Mouse (Mus musculus): ENCODE measurements around the gene Adprhl2. TPM values are rescaled to one million over a fixed set of nuclear protein-coding genes. Genes with fewer than 3 reads are reported as not detected.

The Adprhl2 gene
- polyA plus RNA-seq, 1 experiment from 2014 or later, result 59.0 TPM

DNA sequence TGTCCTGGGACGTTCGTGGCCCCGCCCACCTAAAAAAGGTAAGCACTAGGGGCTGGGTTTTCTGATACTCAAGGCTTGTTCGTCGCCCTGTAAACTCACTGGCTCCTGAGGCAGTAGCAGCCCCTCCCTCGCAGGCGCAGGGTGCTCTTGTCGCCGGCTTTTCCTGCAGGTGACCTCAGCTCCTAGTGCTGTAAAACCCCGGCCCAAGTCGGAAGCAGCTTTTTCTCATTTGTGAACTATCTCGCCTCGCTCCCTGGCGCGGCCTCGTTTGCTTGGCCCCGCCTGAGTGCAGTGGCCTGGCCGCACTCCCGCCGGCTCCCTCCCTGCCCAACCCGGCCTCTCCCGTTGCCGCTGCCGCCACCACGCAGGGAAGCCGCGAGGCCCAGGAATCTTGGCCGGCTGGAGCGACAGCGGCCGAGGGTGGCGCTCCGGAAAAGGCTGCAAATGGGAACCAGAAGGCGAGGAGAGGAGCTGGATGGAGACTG lies 24.8 kb downstream of the Adprhl2 start:
- H3K9ac ChIP-seq (ENCODE audit: low read depth, low read length), result peak overlapping the region; percentile 60
- peak; percentile 76 for ATAC-seq
- WGBS, result under 1% methylated on average over 34 of the region's 34 CpGs

DNA sequence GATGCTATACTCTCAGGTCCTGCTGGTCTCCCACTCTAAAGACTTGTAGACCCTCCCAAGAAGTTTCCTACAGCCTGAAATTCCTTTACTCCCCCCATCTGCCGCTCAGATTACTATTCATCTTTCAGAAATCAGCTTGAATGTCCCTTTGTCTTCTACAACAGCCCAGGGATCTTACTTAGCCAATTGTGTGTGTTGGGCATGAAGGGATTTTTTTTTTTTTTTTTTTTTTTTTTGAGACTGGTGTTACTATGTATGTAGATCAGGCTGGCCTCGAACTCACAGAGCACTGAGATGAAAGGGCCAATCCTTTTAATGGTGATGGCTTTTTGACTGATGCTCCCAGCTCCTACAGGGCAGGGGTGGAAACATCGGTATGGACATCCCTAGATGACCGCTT lies 25.6 kb downstream of the Adprhl2 start:
- WGBS, result 46% methylated on average over 4 of the region's 4 CpGs
- Histone ChIP-seq H3K27me3 (replicated peaks; ENCODE audit: control insufficient read depth, insufficient read depth, low read length) (peaks cover 22% of the 10 kb centered on the region), H3K4me2 (ENCODE audit: low read depth, low read length) (no peak overlapping the region), H3K27ac (ENCODE audit: low read length) (no peak overlapping the region), H3K36me3 (ENCODE audit: control insufficient read depth, insufficient read depth, low read length) (no peaks in the 10 kb centered on the region), H3K4me1 (ENCODE audit: control insufficient read depth, insufficient read depth, low read length) (peaks cover 21% of the 10 kb centered on the region), H3K9me3 (ENCODE audit: control insufficient read depth, low read length) (no peaks in the 10 kb centered on the region), H3K4me3 (ENCODE audit: low read length) (no peak overlapping the region), H3K9ac (ENCODE audit: low read depth, low read length) (no peak overlapping the region)
- ATAC-seq, result no peak

More for the DNA sequence above, 24.8 kb downstream of the Adprhl2 start:
- H3K4me1 ChIP-seq (ENCODE audit: control insufficient read depth, insufficient read depth, low read length), result peaks cover 27% of the 10 kb centered on the region
- no peak overlapping the region; the same call in 1 of the 2 replicates for H3K27ac ChIP-seq (ENCODE audit: low read length)
- H3K36me3 ChIP-seq (ENCODE audit: control insufficient read depth, insufficient read depth, low read length), result no peaks in the 10 kb centered on the region
- H3K4me3 ChIP-seq (ENCODE audit: low read length), result peak overlapping the region; percentile 38
- no peaks in the 10 kb centered on the region for H3K9me3 ChIP-seq (ENCODE audit: control insufficient read depth, low read length)
- H3K4me2 ChIP-seq (ENCODE audit: low read depth, low read length), result peak overlapping the region; percentile 61
- peaks cover 29% of the 10 kb centered on the region for H3K27me3 ChIP-seq (replicated peaks; ENCODE audit: control insufficient read depth, insufficient read depth, low read length)

DNA sequence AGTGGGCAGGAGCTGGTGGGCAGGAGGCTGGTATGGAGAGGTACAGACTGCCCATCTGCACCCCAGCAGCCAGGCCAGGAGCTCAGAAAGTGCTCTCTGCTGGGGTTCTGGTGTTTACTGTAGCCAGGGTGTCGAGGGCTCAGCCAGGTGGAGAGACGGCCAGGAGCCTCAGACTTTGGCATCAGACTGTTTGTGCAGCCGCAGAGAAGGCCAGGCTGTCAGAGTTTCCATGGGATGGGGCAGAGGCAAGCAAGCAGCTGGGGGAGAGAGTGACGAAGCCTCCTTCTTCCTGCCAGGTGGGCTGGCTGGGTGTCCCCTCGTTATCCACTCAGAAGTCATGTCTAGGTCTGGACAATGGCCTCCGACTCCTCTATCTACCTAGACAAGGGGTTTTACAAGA lies 26.4 kb downstream of the Adprhl2 start:
- Histone ChIP-seq H3K4me1 (ENCODE audit: control insufficient read depth, insufficient read depth, low read length) (peaks cover 13% of the 10 kb centered on the region), H3K9me3 (ENCODE audit: control insufficient read depth, low read length) (no peaks in the 10 kb centered on the region), H3K4me3 (ENCODE audit: low read length) (no peak overlapping the region), H3K4me2 (ENCODE audit: low read depth, low read length) (no peak overlapping the region), H3K36me3 (ENCODE audit: control insufficient read depth, insufficient read depth, low read length) (no peaks in the 10 kb centered on the region), H3K27me3 (replicated peaks; ENCODE audit: control insufficient read depth, insufficient read depth, low read length) (peaks cover 14% of the 10 kb centered on the region), H3K27ac (ENCODE audit: low read length) (no peak overlapping the region), H3K9ac (ENCODE audit: low read depth, low read length) (no peak overlapping the region)
- ATAC-seq, result no peak
- 62% methylated on average over 6 of the region's 6 CpGs for WGBS

DNA sequence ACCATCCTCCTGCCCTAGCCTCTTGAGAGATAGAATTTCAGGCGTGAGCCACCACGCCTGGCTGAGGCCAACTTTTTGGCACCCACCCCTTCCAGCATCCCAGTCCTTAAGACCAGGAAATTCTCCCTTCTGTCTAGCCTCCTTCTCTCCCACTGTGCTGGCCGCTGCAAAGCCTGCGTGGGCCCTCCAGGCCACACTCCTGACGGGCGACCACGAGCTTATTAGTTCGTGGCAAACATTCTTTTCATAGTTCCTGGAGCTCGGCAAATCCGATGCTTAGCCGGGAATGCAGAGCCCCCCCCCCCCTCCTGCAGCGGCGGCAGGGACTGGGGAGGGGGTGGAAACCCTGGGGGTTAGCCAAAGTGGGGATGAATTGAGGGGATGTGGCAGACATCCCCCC lies 30.3 kb downstream of the Adprhl2 start:
- ATAC-seq, result no peak
- 22% methylated on average over 13 of the region's 13 CpGs for WGBS
- H3K4me2 ChIP-seq (ENCODE audit: low read depth, low read length), result no peak overlapping the region
- H3K27ac ChIP-seq (ENCODE audit: low read length), result no peak overlapping the region
- H3K27me3 ChIP-seq (replicated peaks; ENCODE audit: control insufficient read depth, insufficient read depth, low read length), result peaks cover 38% of the 10 kb centered on the region
- H3K9me3 ChIP-seq (ENCODE audit: control insufficient read depth, low read length), result no peaks in the 10 kb centered on the region
- no peak overlapping the region for H3K9ac ChIP-seq (ENCODE audit: low read depth, low read length)
- H3K4me1 ChIP-seq (ENCODE audit: control insufficient read depth, insufficient read depth, low read length), result peaks cover 6% of the 10 kb centered on the region
- H3K36me3 ChIP-seq (ENCODE audit: control insufficient read depth, insufficient read depth, low read length), result no peaks in the 10 kb centered on the region
- H3K4me3 ChIP-seq (ENCODE audit: low read length), result no peak overlapping the region

DNA sequence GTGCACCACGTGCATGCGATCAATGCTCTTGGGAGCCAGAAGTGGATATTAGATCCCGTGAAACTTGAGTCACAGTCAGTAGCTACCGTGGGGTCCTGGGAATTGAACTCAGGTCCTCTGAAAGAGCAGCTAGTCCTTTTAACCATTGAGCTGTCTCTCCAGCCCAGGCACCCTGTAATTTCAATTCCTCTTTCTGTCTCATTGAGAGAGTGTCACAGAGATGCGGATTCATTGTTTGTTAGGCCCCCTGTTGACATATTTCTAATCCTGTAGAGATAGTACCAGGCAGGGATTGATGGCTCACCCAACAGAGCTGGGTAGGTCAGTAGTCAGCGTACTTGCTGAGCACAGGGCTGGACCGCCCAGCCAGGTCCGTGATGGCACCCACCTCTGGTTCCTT lies 31.2 kb downstream of the Adprhl2 start:
- no peaks in the 10 kb centered on the region for H3K9me3 ChIP-seq (ENCODE audit: control insufficient read depth, low read length)
- H3K4me2 ChIP-seq (ENCODE audit: low read depth, low read length), result no peak overlapping the region
- ATAC-seq, result no peak
- WGBS, result 85% methylated on average over 8 of the region's 8 CpGs
- H3K36me3 ChIP-seq (ENCODE audit: control insufficient read depth, insufficient read depth, low read length), result no peaks in the 10 kb centered on the region
- H3K9ac ChIP-seq (ENCODE audit: low read depth, low read length), result no peak overlapping the region
- H3K27ac ChIP-seq (ENCODE audit: low read length), result no peak overlapping the region
- H3K4me3 ChIP-seq (ENCODE audit: low read length), result no peak overlapping the region
- peaks cover 39% of the 10 kb centered on the region for H3K27me3 ChIP-seq (replicated peaks; ENCODE audit: control insufficient read depth, insufficient read depth, low read length)
- peaks cover 7% of the 10 kb centered on the region; the same call in 1 of the 2 replicates for H3K4me1 ChIP-seq (ENCODE audit: control insufficient read depth, insufficient read depth, low read length)

DNA sequence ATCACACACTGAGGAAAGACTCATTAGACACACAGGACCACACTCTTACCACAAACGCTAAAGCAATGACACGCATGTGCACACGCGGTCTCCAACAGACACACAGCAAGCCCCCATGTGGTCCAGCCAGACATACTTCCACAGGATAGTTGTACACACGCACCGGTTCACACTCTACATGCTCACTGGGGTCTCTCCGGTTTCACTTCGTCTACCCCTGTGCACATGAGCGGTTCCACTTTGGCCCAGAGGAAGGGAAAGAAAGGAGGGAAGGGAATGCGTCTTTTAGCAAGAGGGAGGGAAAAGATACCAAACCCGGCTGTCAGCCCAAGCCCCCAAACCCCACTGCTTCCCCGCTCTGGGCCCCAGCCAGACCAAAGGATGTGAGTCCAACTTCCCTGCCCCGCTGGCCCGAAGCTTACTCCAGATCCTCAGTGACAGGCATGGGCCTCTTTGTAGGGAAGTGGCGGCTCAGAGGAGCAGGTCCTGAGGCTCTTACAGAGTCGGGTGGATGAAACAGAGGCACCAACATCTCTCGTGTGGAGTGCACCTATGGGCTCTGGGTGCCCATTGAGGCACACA lies 33.3 kb downstream of the Adprhl2 start:
- 0 out of 2 replicates have a peak overlapping the region, but pooled peaks have one; percentile 14 for H3K9ac ChIP-seq (ENCODE audit: low read depth, low read length)
- H3K27me3 ChIP-seq (replicated peaks; ENCODE audit: control insufficient read depth, insufficient read depth, low read length), result peaks cover 35% of the 10 kb centered on the region
- H3K4me2 ChIP-seq (ENCODE audit: low read depth, low read length), result 0 out of 2 replicates have a peak overlapping the region, but pooled peaks have one; percentile 4
- 41% methylated on average over 17 of the region's 17 CpGs for WGBS
- no peak overlapping the region for H3K27ac ChIP-seq (ENCODE audit: low read length)
- no peaks in the 10 kb centered on the region for H3K9me3 ChIP-seq (ENCODE audit: control insufficient read depth, low read length)
- ATAC-seq, result no peak
- no peaks in the 10 kb centered on the region for H3K36me3 ChIP-seq (ENCODE audit: control insufficient read depth, insufficient read depth, low read length)
- H3K4me1 ChIP-seq (ENCODE audit: control insufficient read depth, insufficient read depth, low read length), result peaks cover 7% of the 10 kb centered on the region; the same call in 1 of the 2 replicates
- no peak overlapping the region; the same call in 1 of the 2 replicates for H3K4me3 ChIP-seq (ENCODE audit: low read length)

DNA sequence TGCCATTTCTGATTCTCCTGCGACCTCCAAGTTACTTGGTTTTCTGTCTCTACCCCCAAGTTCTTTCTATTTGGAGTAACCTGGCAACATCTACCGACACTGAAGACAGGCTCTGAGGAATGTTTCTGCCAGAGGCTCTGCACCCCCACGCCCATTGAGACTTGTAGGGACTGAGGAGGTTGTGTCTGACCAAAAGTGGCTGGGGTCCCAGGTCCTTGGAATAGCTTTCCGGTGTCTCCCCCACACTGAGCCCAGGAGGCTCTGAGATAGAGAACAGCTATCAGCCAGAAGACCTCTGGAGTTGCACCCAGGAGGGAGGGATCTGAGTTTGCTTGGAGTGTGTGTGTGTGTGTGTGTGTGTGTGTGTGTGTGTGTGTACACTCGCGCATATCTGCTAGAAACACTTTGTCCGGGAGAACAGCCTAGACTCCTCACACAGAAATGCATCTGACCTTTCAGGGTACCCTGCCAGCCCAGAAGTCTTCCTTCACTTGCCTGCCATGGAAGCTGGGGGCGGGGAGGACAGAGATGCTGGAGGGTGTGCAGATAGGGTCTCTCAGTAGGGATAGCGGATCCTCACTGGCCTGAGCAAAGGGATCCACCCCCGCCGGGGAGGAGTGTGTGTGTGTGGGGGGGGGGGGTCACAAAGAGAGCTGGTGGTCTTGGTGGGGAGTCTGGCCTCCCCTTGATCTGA lies 34.1 kb downstream of the Adprhl2 start:
- Histone ChIP-seq H3K9ac (ENCODE audit: low read depth, low read length) (no peak overlapping the region), H3K4me3 (ENCODE audit: low read length) (no peak overlapping the region), H3K9me3 (ENCODE audit: control insufficient read depth, low read length) (no peaks in the 10 kb centered on the region), H3K36me3 (ENCODE audit: control insufficient read depth, insufficient read depth, low read length) (no peaks in the 10 kb centered on the region), H3K4me1 (ENCODE audit: control insufficient read depth, insufficient read depth, low read length) (peaks cover 7% of the 10 kb centered on the region; the same call in 1 of the 2 replicates), H3K27ac (ENCODE audit: low read length) (no peak overlapping the region), H3K27me3 (replicated peaks; ENCODE audit: control insufficient read depth, insufficient read depth, low read length) (peaks cover 35% of the 10 kb centered on the region), H3K4me2 (ENCODE audit: low read depth, low read length) (0 out of 2 replicates have a peak overlapping the region, but pooled peaks have one; percentile 86)
- 29% methylated on average over 11 of the region's 11 CpGs for WGBS
- peak; percentile 22; the same call in 1 of the 2 replicates for ATAC-seq

DNA sequence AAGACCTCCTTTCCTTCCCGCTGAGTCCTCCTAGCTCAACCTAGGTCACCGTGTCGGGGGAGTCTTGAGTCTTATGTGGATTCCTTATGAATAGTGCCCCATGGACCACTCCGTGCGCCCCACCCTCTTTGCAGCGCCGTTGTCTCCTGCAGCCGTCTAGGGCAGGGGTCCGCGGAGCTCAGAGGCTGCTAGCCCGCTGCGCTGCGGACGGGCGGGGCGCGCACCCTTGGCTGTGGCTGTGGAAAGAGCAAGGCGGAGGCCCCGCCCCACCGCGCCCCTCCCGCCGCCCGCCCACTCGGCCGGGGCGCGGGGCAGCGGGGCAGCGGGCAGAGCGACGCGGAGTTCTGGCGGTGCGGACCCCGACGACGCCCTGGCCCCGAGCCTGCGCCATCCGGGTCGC lies 35.0 kb downstream of the Adprhl2 start, which contains the start of gene Col8a2:
Gene Col8a2, plus strand, starts transcription at position 302 of the 400 bp plus-strand sequence.
- WGBS, result 3% methylated on average over 37 of the region's 42 CpGs

DNA sequence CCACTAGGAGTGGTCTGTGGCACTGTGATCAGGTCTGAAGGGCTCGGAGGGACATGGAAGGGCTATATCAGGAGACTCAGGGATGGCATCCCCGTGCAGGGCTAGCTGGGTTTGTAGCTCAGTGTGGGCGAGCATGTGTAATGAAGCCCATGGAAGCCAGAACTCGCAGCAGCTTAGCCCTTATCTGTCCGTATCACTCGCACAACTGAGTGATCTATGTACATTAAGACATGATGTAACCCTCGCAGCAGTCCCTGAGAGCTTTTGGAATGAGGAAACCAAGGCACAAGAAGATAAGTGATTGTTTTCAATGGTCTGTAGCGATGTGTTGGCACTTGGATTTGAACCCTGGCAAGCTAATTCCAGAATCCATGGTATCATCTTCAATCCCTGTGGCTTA lies 37.9 kb downstream of the Adprhl2 start:
- no peak for ATAC-seq
- Histone ChIP-seq H3K36me3 (ENCODE audit: control insufficient read depth, insufficient read depth, low read length) (no peaks in the 10 kb centered on the region), H3K4me2 (ENCODE audit: low read depth, low read length) (no peak overlapping the region), H3K4me3 (ENCODE audit: low read length) (no peak overlapping the region), H3K9me3 (ENCODE audit: control insufficient read depth, low read length) (no peaks in the 10 kb centered on the region), H3K4me1 (ENCODE audit: control insufficient read depth, insufficient read depth, low read length) (peaks cover 7% of the 10 kb centered on the region; the same call in 1 of the 2 replicates), H3K9ac (ENCODE audit: low read depth, low read length) (no peak overlapping the region), H3K27ac (ENCODE audit: low read length) (no peak overlapping the region), H3K27me3 (replicated peaks; ENCODE audit: control insufficient read depth, insufficient read depth, low read length) (peaks cover 32% of the 10 kb centered on the region)
- WGBS, result 84% methylated on average over 8 of the region's 8 CpGs

More for the DNA sequence above, 35.0 kb downstream of the Adprhl2 start, which contains the start of gene Col8a2:
- H3K36me3 ChIP-seq (ENCODE audit: control insufficient read depth, insufficient read depth, low read length), result no peaks in the 10 kb centered on the region
- no peak within 1 kb of the TSS for H3K27ac ChIP-seq (ENCODE audit: low read length)
- peak within 1 kb of the TSS; percentile 86 for H3K4me2 ChIP-seq (ENCODE audit: low read depth, low read length)
- peaks cover 35% of the 10 kb centered on the region for H3K27me3 ChIP-seq (replicated peaks; ENCODE audit: control insufficient read depth, insufficient read depth, low read length)
- peaks cover 7% of the 10 kb centered on the region; the same call in 1 of the 2 replicates for H3K4me1 ChIP-seq (ENCODE audit: control insufficient read depth, insufficient read depth, low read length)
- H3K9ac ChIP-seq (ENCODE audit: low read depth, low read length), result peak within 1 kb of the TSS; percentile 65
- ATAC-seq, result peak; percentile 72
- peak within 1 kb of the TSS; percentile 56 for H3K4me3 ChIP-seq (ENCODE audit: low read length)
- H3K9me3 ChIP-seq (ENCODE audit: control insufficient read depth, low read length), result no peaks in the 10 kb centered on the region

All from intestine, embryonic 16.5 days (tissue).